In the genomic region with DNA sequence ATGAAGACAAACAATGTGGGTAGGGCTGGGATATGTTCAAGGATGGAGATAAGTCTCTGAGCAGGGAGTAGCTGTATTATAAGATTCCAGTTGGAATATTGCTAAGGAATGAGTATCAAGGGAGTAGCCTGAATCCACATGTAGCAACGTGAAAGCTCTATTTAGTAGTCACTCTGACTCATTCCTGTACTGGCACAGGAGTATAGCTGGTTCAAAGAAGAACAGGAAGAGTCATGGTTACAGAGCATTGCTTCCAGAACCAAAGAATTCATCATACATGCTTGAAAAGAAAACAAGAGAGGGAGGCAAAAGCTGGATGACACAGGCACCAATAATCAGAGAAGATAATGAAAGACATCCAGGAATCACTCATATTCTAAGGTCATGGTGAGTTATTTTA, we compare ENCODE assay signal across 21 mouse cellular contexts.
DNase-seq lines count a peak whose midpoint lies in the region.
"Had no signal": no experiment of that assay in that cellular context is flagged by ENCODE, and none has a peak within 500 bp of the region (broad histone marks: within the 10 kb centered on the region; RNA-seq: fewer than 3 reads in every experiment).

No protein-coding gene starts in this region.

- DNase-seq in adrenal gland, adult 2 months: peak; percentile 9
- DNase-seq in adrenal gland, postnatal 36 days: no peak
- DNase-seq in Muller cell, postnatal 12 days (ENCODE audit: inconsistent ontology term): peak; percentile 57
- peak; percentile 22 for DNase-seq in brain, adult 2 months (ENCODE audit: low read depth, low spot score)
- DNase-seq in skeletal muscle tissue, adult 2 months (ENCODE audit: low read depth, low spot score): peak; percentile 10
- DNase-seq in left cerebral cortex, adult 11 months (ENCODE audit: low spot score): no peak
- DNase-seq in embryo, embryonic 9.5 days (ENCODE audit: extremely low spot score): no peak
- DNase-seq in heart, postnatal 36 days: no peak
- DNase-seq: adrenal gland, adult 8-10 months; adrenal gland, postnatal 25 days; B cell, adult 2 months; cerebellum, adult 11 months; cerebellum, adult 8-10 months; cerebellum, postnatal 10 days; cerebellum, postnatal 36 days; embryo, embryonic 11 days; gastrocnemius, adult 2 months; gastrocnemius, postnatal 14 days; heart, adult 11 months; heart, postnatal 4 days; kidney, adult 18-20 months had no signal

- intact Hi-C loops in heart, postnatal 36 days (cut with DNase I): no loop called here

Comparison
In these comparisons a context has a peak if more than half of its experiments do, and no peak if none do; other contexts are left out.
1. DNase-seq: peak in adrenal gland, adult 2 months (single experiment), Muller cell, postnatal 12 days (single experiment), brain, adult 2 months (single experiment) and skeletal muscle tissue, adult 2 months (single experiment); none in adrenal gland, postnatal 36 days (0 of 2), left cerebral cortex, adult 11 months (single experiment), embryo, embryonic 9.5 days (single experiment) and heart, postnatal 36 days (0 of 2).